17 mouse cellular contexts compared by ENCODE assay signal in the genomic region with DNA sequence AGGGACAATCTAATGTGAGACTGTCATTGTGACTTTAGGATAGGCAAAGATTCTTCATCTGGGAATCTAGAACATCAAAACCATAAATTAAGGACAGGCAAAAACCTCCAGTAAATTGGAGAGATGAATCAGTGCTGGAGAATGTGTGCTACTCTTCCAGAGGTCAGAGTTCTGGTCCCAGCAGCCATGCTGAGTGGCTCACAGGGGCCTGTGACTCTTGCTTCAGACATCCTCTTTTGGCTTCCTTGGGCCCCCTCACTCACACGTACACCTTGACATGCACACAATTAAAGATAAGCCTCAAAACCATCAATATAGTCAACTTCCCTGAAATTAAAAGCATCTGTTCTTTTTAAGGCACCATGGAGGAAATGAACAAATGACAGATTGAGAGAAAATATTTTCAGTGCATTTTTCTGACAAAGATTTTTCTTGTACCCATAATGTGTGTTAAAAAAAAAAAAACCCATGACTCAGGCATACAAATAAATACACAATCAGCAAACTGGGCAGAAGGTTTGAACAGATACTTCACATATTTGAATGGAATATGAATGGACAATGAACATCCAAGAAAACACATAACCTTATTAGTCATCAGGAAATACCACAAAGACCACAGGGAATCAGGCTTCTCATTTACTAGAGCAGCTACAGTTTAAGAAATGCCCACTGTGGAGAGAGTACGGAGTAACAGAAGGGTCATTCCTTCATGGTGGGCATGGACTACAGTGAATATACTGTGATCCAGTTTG.
A peak's percentile ranks its signal among the peaks of the same experiment; 100 is the strongest.
DNase-seq lines count a peak whose midpoint lies in the region; TF ChIP-seq lines count a peak whose summit lies in the region.
"Had no signal": no experiment of that assay in that cellular context is flagged by ENCODE, and none has a peak within 500 bp of the region (broad histone marks: within the 10 kb centered on the region; RNA-seq: fewer than 3 reads in every experiment).

No protein-coding gene starts in this region.

- no peak for TF ChIP-seq POLR2A in embryonic fibroblast, embryonic 13.5 days (IDR thresholded peaks at IDR 0.05; ENCODE audit: low read depth, low read length)

- no peak overlapping the region for H3K4me3 ChIP-seq in embryonic fibroblast, embryonic 13.5 days (ENCODE audit: insufficient read depth, low read length)
- H3K4me3 ChIP-seq: embryonic facial prominence, embryonic 10.5 days; erythroblast, embryonic 14.5 days; heart, embryonic 13.5 days; hindbrain, embryonic 12.5 days had no signal

- peak overlapping the region; percentile 94 for H3K27ac ChIP-seq in embryonic fibroblast, embryonic 13.5 days (ENCODE audit: insufficient read depth, low read length)
- H3K27ac ChIP-seq: embryonic facial prominence, embryonic 10.5 days; heart, embryonic 13.5 days; hindbrain, embryonic 12.5 days had no signal

- peak; percentile 44 to 59 for DNase-seq in adrenal gland, adult (ENCODE audit: inconsistent age in 2 of 2, low spot score in 1 of 2)
- DNase-seq in adrenal gland, postnatal 14 days, result no peak
- DNase-seq in lung, postnatal 36 days, result peak; percentile 13
- no peak for DNase-seq in lung, postnatal 10 days
- DNase-seq in gastrocnemius, postnatal 36 days, result no peak
- no peak for DNase-seq in gastrocnemius, adult 8-10 months (ENCODE audit: low spot score in 2 of 2)
- DNase-seq: adrenal gland, postnatal 10 days; cerebellum, adult 2 months; cerebellum, postnatal 10 days; gastrocnemius, postnatal 25 days; heart, adult 11 months; heart, postnatal 36 days had no signal

- intact Hi-C loops in gastrocnemius, postnatal 36 days (cut with DNase I), result no loop called here

- peaks cover 9% of the 10 kb centered on the region for H3K4me1 ChIP-seq in embryonic fibroblast, embryonic 13.5 days (ENCODE audit: control insufficient read depth, insufficient read depth, low read length)
- H3K4me1 ChIP-seq: heart, embryonic 13.5 days had no signal

- TF ChIP-seq CTCF in embryonic fibroblast, embryonic 13.5 days (IDR thresholded peaks at IDR 0.05; ENCODE audit: borderline replicate concordance, insufficient read depth, low read length), result no peak

Comparison
In these comparisons a context has a peak if more than half of its experiments do, and no peak if none do; other contexts are left out.
1. DNase-seq: peak in adrenal gland, adult (2 of 2) and lung, postnatal 36 days (single experiment); none in adrenal gland, postnatal 14 days (single experiment), lung, postnatal 10 days (single experiment), gastrocnemius, postnatal 36 days (0 of 2) and gastrocnemius, adult 8-10 months (0 of 2).